Mouse (Mus musculus) liver, postnatal 0 days (tissue): Measurements from ENCODE around the gene Nmnat2.

Experiments
- CTCF ChIP-seq: sonication (generic); IDR thresholded peaks from 2 replicates; pipeline ENCODE4 v1.5.1; 2016; ENCODE audit warnings: antibody characterized with exemption, low read depth
- EP300 ChIP-seq: IDR thresholded peaks from 2 replicates; pipeline ENCODE4 v1.6.1; 2016; ENCODE audit warnings: antibody characterized with exemption, low read depth, mild to moderate bottlenecking

GRCm38 (mm10) chr1:153043332-153043731 is 88.5 kb downstream of the Nmnat2 start:
- TF ChIP-seq CTCF, result no peak
- no peak for TF ChIP-seq EP300
